Mouse (Mus musculus) embryonic facial prominence, embryonic 14.5 days (tissue): ENCODE data around the gene Smad6. TPM values are rescaled to one million over a fixed set of nuclear protein-coding genes. Genes with fewer than 3 reads are reported as not detected.

Source experiments
- ATAC-seq: fragments of 200-750 bp; cut with Nextera tagmentation; 2 replicates; pipeline ENCODE4 v1.8.0; 2017; ENCODE audit warnings: low read depth, moderate number of reproducible peaks, moderate TSS enrichment
- DNase-seq: peaks from one replicate; pipeline ENCODE4 v3.0.0-alpha.2; 2015; ENCODE audit warnings: low spot score
- H3K27ac ChIP-seq: fragments of 300-500 bp; sonication (generic); replicated peaks from 2 replicates; pipeline ENCODE4 v1.5.1; 2014; ENCODE audit warnings: low read depth, mild to moderate bottlenecking, low read length, moderate library complexity
- H3K27me3 ChIP-seq: fragments of 300-500 bp; sonication (generic); replicated peaks from 2 replicates; pipeline ENCODE4 v1.6.1; 2014; ENCODE audit warnings: low read length; ENCODE audit not compliant: control insufficient read depth, insufficient read depth
- H3K36me3 ChIP-seq: fragments of 300-500 bp; sonication (generic); 2 replicates; pipeline ENCODE4 v1.6.1; 2014; ENCODE audit warnings: low read length, mixed read lengths; ENCODE audit not compliant: control insufficient read depth, insufficient read depth
- H3K4me1 ChIP-seq: fragments of 300-500 bp; sonication (generic); 2 replicates; pipeline ENCODE4 v1.6.1; 2014; ENCODE audit warnings: antibody characterized with exemption, low read length; ENCODE audit not compliant: control insufficient read depth, insufficient read depth
- H3K4me2 ChIP-seq: fragments of 300-500 bp; sonication (generic); 2 replicates; pipeline ENCODE4 v1.6.1; 2014; ENCODE audit warnings: low read depth, mild to moderate bottlenecking, low read length, moderate library complexity, mixed read lengths
- H3K4me3 ChIP-seq: fragments of 300-500 bp; sonication (generic); 2 replicates; pipeline ENCODE4 v1.5.1; 2014; ENCODE audit warnings: low read depth, mild to moderate bottlenecking, low read length
- H3K9ac ChIP-seq: fragments of 300-500 bp; sonication (generic); 2 replicates; pipeline ENCODE4 v1.6.1; 2014; ENCODE audit warnings: low read depth, mild to moderate bottlenecking, low read length, moderate library complexity, mixed read lengths
- H3K9me3 ChIP-seq: fragments of 300-500 bp; sonication (generic); 2 replicates; pipeline ENCODE4 v1.6.1; 2016; ENCODE audit warnings: low read length; ENCODE audit not compliant: control insufficient read depth
- WGBS: fragments of 180-500 bp; shearing (Covaris S2); extraction: QIAGEN DNeasy Blood & Tissue Kit; methylation state at CpG from one replicate; pipeline ENCODE4 v1.1.7; 2014; 5-methylcytosine and 5-hydroxymethylcytosine counted together
- polyA plus RNA-seq: library from polyadenylated mRNA; unstranded; fragments of >200 nt; fragmentation: Nextera tagmentation; extraction: Ambion mirVana; gene quantifications from 2 replicates; pipeline ENCODE4 v1.2.1, GENCODE M21; 2014

The Smad6 gene
- polyA plus RNA-seq, 1 experiment from 2014 or later, result 8.8 TPM

GRCm38 (mm10) chr9:63936256-63936655 lies 85.6 kb downstream of the Smad6 start:
- whole genome bisulfite sequencing, result 76% methylated on average over 5 of the region's 5 CpGs

GRCm38 (mm10) chr9:63933068-63933467 lies 88.8 kb downstream of the Smad6 start:
- H3K9ac ChIP-seq, result no peak overlapping the region
- no peak for ATAC-seq
- H3K4me2 ChIP-seq, result no peak overlapping the region
- H3K36me3 ChIP-seq, result no peaks in the 10 kb centered on the region
- H3K9me3 ChIP-seq, result no peaks in the 10 kb centered on the region
- no peak for DNase-seq
- H3K27ac ChIP-seq, result no peak overlapping the region
- no peaks in the 10 kb centered on the region; the same call in 1 of the 2 replicates for H3K27me3 ChIP-seq
- H3K4me3 ChIP-seq, result no peak overlapping the region
- peaks cover 2% of the 10 kb centered on the region for H3K4me1 ChIP-seq
- WGBS, result 53% methylated on average over 5 of the region's 5 CpGs

More at GRCm38 (mm10) chr9:63936256-63936655, 85.6 kb downstream of the Smad6 start:
- Histone ChIP-seq H3K4me2 (no peak overlapping the region), H3K27me3 (no peaks in the 10 kb centered on the region), H3K9me3 (no peaks in the 10 kb centered on the region), H3K9ac (no peak overlapping the region), H3K27ac (no peak overlapping the region), H3K36me3 (no peaks in the 10 kb centered on the region), H3K4me1 (peaks cover 1% of the 10 kb centered on the region; the same call in 1 of the 2 replicates), H3K4me3 (no peak overlapping the region)
- ATAC-seq, result no peak
- no peak for DNase-seq

- 3% methylated on average over 32 of the region's 34 CpGs for WGBS
- Histone ChIP-seq H3K36me3 (no peaks in the 10 kb centered on the region), H3K27ac (no peak overlapping the region), H3K9ac (peak overlapping the region; percentile 60), H3K4me2 (peak overlapping the region; percentile 59), H3K4me1 (peaks cover 19% of the 10 kb centered on the region), H3K4me3 (peak overlapping the region; percentile 22), H3K9me3 (no peaks in the 10 kb centered on the region), H3K27me3 (no peaks in the 10 kb centered on the region; the same call in 1 of the 2 replicates)
- peak; percentile 84 for ATAC-seq
- DNase-seq, result peak; percentile 74
These were observed 94.4 kb downstream of the Smad6 start for GRCm38 (mm10) chr9:63927340-63928049.

- Histone ChIP-seq H3K27ac (no peak overlapping the region), H3K27me3 (no peaks in the 10 kb centered on the region; the same call in 1 of the 2 replicates), H3K9ac (no peak overlapping the region), H3K4me1 (peaks cover 19% of the 10 kb centered on the region), H3K4me2 (no peak overlapping the region), H3K36me3 (no peaks in the 10 kb centered on the region), H3K4me3 (no peak overlapping the region), H3K9me3 (no peaks in the 10 kb centered on the region)
- ATAC-seq, result no peak
- 65% methylated on average over 7 of the region's 7 CpGs for WGBS
- peak; percentile 47 for DNase-seq
These were observed 95.5 kb downstream of the Smad6 start for GRCm38 (mm10) chr9:63926377-63926776.

GRCm38 (mm10) chr9:63923190-63923717 lies 98.6 kb downstream of the Smad6 start:
- Histone ChIP-seq H3K27me3 (no peaks in the 10 kb centered on the region; the same call in 1 of the 2 replicates), H3K9ac (no peak overlapping the region), H3K4me3 (no peak overlapping the region), H3K4me1 (peaks cover 19% of the 10 kb centered on the region), H3K4me2 (no peak overlapping the region), H3K36me3 (no peaks in the 10 kb centered on the region), H3K9me3 (no peaks in the 10 kb centered on the region), H3K27ac (no peak overlapping the region)
- WGBS, result 56% methylated on average over 9 of the region's 9 CpGs
- ATAC-seq (no peak), DNase-seq (peak; percentile 44)

- H3K4me3 ChIP-seq, result no peak overlapping the region
- no peaks in the 10 kb centered on the region for H3K9me3 ChIP-seq
- H3K27ac ChIP-seq, result no peak overlapping the region
- H3K9ac ChIP-seq, result no peak overlapping the region
- H3K4me1 ChIP-seq, result peaks cover 9% of the 10 kb centered on the region; the same call in 1 of the 2 replicates
- no peak for ATAC-seq
- no peak overlapping the region for H3K4me2 ChIP-seq
- no peaks in the 10 kb centered on the region for H3K36me3 ChIP-seq
- H3K27me3 ChIP-seq, result no peaks in the 10 kb centered on the region
- 78% methylated on average over 3 of the region's 3 CpGs for WGBS
- DNase-seq, result no peak
These were observed 102.2 kb downstream of the Smad6 start for GRCm38 (mm10) chr9:63919708-63920107.

- Histone ChIP-seq H3K27me3 (no peaks in the 10 kb centered on the region), H3K27ac (no peak overlapping the region), H3K36me3 (no peaks in the 10 kb centered on the region), H3K9me3 (no peaks in the 10 kb centered on the region), H3K4me2 (no peak overlapping the region), H3K4me1 (peaks cover 15% of the 10 kb centered on the region), H3K4me3 (no peak overlapping the region), H3K9ac (no peak overlapping the region)
- DNase-seq (no peak), ATAC-seq (peak; percentile 19; the same call in 1 of the 2 replicates)
- 78% methylated on average over 18 of the region's 18 CpGs for WGBS
These were observed 102.8 kb downstream of the Smad6 start for GRCm38 (mm10) chr9:63919001-63919555.

- H3K4me3 ChIP-seq, result no peak overlapping the region
- ATAC-seq (peak; percentile 64; the same call in 1 of the 2 replicates), DNase-seq (peak; percentile 83)
- no peaks in the 10 kb centered on the region for H3K36me3 ChIP-seq
- 63% methylated on average over 4 of the region's 4 CpGs for WGBS
- no peaks in the 10 kb centered on the region for H3K9me3 ChIP-seq
- H3K4me1 ChIP-seq, result peaks cover 15% of the 10 kb centered on the region
- H3K27me3 ChIP-seq, result no peaks in the 10 kb centered on the region
- no peak overlapping the region for H3K27ac ChIP-seq
- no peak overlapping the region for H3K4me2 ChIP-seq
- no peak overlapping the region for H3K9ac ChIP-seq
These were observed 103.6 kb downstream of the Smad6 start for GRCm38 (mm10) chr9:63918245-63918644.
